Mouse (Mus musculus): Measurements from ENCODE around the gene Cops4.
A peak's percentile ranks its signal among the peaks of the same experiment; 100 is the strongest.

- peak; percentile 36; the same call in 1 of the 2 replicates for TF ChIP-seq CTCF (IDR thresholded peaks at IDR 0.05; ENCODE audit: extremely low read depth, insufficient read depth, low read length)
- no peak for TF ChIP-seq POLR2A (IDR thresholded peaks at IDR 0.05; ENCODE audit: extremely low read depth, insufficient read depth, low read length)
Observed at GRCm38 (mm10) chr5:100536638-100537037, 18.5 kb downstream of the Cops4 start.

All from cortical plate, adult 2 months (tissue).